Mouse (Mus musculus): Measurements from ENCODE around the gene Spef1.
"Not testable (repeated sequence)": the region's sequence is repeated elsewhere in the genome, so short reads cannot be mapped to it uniquely, and the experiment has no call there.

Gene Spef1

GRCm38 (mm10) chr2:131186771-131187601 is at the start of gene Spef1, which contains the start of gene Cdc25b:
Gene Spef1 (minus strand): TSS chr2:131187282.
Gene Cdc25b (plus strand): TSS chr2:131186949.
- DNase-seq (ENCODE audit: low spot score in 2 of 2): peak; percentile 88 to 89

- peak; percentile 70 to 71 for DNase-seq (ENCODE audit: low spot score in 2 of 2)
Measured at GRCm38 (mm10) chr2:131234970-131235635, 48.0 kb upstream of the Spef1 start.

- no peak for DNase-seq (ENCODE audit: low spot score in 2 of 2)
Measured at GRCm38 (mm10) chr2:131234127-131234650, 47.1 kb upstream of the Spef1 start.

- DNase-seq (ENCODE audit: low spot score in 2 of 2): peak; percentile 97
Measured at GRCm38 (mm10) chr2:131233307-131234126, 46.4 kb upstream of the Spef1 start, which contains the start of gene Mavs. Gene Mavs (plus strand): TSS chr2:131234063.

- DNase-seq (ENCODE audit: low spot score in 2 of 2): peak; percentile 51 to 64
Measured at GRCm38 (mm10) chr2:131232558-131232957, 45.5 kb upstream of the Spef1 start.

GRCm38 (mm10) chr2:131227243-131227642 is 40.2 kb upstream of the Spef1 start:
- DNase-seq (ENCODE audit: low spot score in 2 of 2): no peak

GRCm38 (mm10) chr2:131226669-131227068 is 39.6 kb upstream of the Spef1 start:
- not testable (repeated sequence) for DNase-seq (ENCODE audit: low spot score in 2 of 2)

- no peak for DNase-seq (ENCODE audit: low spot score in 2 of 2)
Measured at GRCm38 (mm10) chr2:131225178-131225577, 38.1 kb upstream of the Spef1 start.

GRCm38 (mm10) chr2:131223569-131223968 is 36.5 kb upstream of the Spef1 start:
- DNase-seq (ENCODE audit: low spot score in 2 of 2): peak; percentile 52 to 66

- DNase-seq (ENCODE audit: low spot score in 2 of 2): peak; percentile 26 to 36
Measured at GRCm38 (mm10) chr2:131222562-131222961, 35.5 kb upstream of the Spef1 start.

- DNase-seq (ENCODE audit: low spot score in 2 of 2): no peak
Measured at GRCm38 (mm10) chr2:131221853-131222515, 34.9 kb upstream of the Spef1 start.

GRCm38 (mm10) chr2:131220030-131220429 is 32.9 kb upstream of the Spef1 start:
- DNase-seq (ENCODE audit: low spot score in 2 of 2): no peak

GRCm38 (mm10) chr2:131215941-131216858 is 29.1 kb upstream of the Spef1 start:
- DNase-seq (ENCODE audit: low spot score in 2 of 2): no peak

GRCm38 (mm10) chr2:131213773-131214172 is 26.7 kb upstream of the Spef1 start:
- peak; percentile 24 to 55 for DNase-seq (ENCODE audit: low spot score in 2 of 2)

GRCm38 (mm10) chr2:131211026-131211615 is 24.0 kb upstream of the Spef1 start:
- DNase-seq (ENCODE audit: low spot score in 2 of 2): no peak

GRCm38 (mm10) chr2:131209969-131210792 is 23.1 kb upstream of the Spef1 start:
- peak; percentile 95 for DNase-seq (ENCODE audit: low spot score in 2 of 2)

- DNase-seq (ENCODE audit: low spot score in 2 of 2): peak; percentile 48 to 63
Measured at GRCm38 (mm10) chr2:131209125-131209795, 22.2 kb upstream of the Spef1 start.

GRCm38 (mm10) chr2:131208356-131208755 is 21.3 kb upstream of the Spef1 start:
- no peak for DNase-seq (ENCODE audit: low spot score in 2 of 2)

All from spleen, postnatal 36 days (tissue).